Mouse (Mus musculus): ENCODE results near the gene Rab11b.

GRCm38 (mm10) chr17:33781124-33781977 lies 21.0 kb upstream of the Rab11b start, which contains the start of gene Angptl4:
- TF ChIP-seq CTCF (IDR thresholded peaks at IDR 0.05; ENCODE audit: low read depth): peak; percentile 3; the same call in 1 of the 2 replicates
- TF ChIP-seq EP300 (IDR thresholded peaks at IDR 0.05; ENCODE audit: low read depth): no peak

Measured in liver, postnatal 0 days (tissue).